Comparison of ENCODE assay signal across 8 mouse cellular contexts in the genomic region with DNA sequence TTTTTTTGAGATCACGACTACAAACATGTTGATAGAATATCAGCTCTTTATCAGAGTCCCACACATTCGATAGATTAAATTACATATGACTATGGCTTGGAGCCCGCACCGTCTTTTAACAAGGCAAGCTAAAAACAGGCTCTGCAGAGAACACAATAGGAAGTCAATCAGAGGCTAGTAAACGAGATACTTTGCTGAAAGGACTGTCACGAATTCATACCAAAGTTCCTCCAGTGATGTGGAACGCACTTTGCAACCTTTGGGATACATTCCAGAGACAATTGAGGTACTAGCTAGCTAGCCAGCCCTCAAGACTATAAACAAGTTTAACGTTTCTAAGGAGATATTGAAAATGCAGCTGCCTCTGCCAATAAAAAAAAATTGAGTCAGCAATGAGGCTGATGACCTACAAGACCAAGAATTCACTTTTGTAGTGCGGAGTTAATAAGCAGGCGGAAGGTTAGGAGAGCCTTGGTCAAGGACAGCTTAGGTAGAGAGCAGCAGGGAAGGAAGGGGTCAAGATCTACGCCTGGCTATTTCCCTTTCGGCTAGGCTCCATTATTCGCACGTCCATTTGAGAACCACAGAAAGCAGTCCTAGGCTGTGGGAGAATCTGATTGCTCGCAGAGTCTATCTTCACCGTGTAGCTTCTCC. TPM values are rescaled to one million over a fixed set of nuclear protein-coding genes. Genes with fewer than 3 reads are reported as not detected.
DNase-seq lines count a peak whose midpoint lies in the region; ATAC-seq lines count a peak whose summit lies in the region.

No protein-coding gene starts in this region.

- DNase-seq in adrenal gland, postnatal 25 days: peak; percentile 10
- no peak for DNase-seq in adrenal gland, postnatal 10 days
- peak; percentile 14 to 31 for DNase-seq in right cerebral cortex, adult 2 months (ENCODE audit: low spot score in 2 of 2)
- no peak for DNase-seq in right cerebral cortex, postnatal 4 days
- peak; percentile 31 for DNase-seq in forebrain, embryonic 10.5 days (ENCODE audit: extremely low spot score, low spot score)
- peak; percentile 88 for DNase-seq in kidney, adult 9 months
- DNase-seq in midbrain, embryonic 14.5 days: peak; percentile 53

- peak overlapping the region; percentile 83 for H3K4me2 ChIP-seq in midbrain, embryonic 14.5 days (ENCODE audit: low read length)

- peak overlapping the region; percentile 97 for H3K27ac ChIP-seq in forebrain, embryonic 10.5 days
- H3K27ac ChIP-seq in midbrain, embryonic 14.5 days (replicated peaks; ENCODE audit: low read depth, low read length): peak overlapping the region; percentile 99

- WGBS in forebrain, embryonic 10.5 days: 3% methylated on average over 16 of the region's 16 CpGs
- WGBS in midbrain, embryonic 14.5 days: under 1% methylated on average over 16 of the region's 16 CpGs

- ATAC-seq in midbrain, embryonic 14.5 days (ENCODE audit: low FRiP score, low TSS enrichment): no peak
- no peak for ATAC-seq in granulocyte monocyte progenitor cell, adult 5-6 weeks (replicated peaks; ENCODE audit: poor library complexity, severe bottlenecking)

- peak overlapping the region; percentile 88 for H3K4me3 ChIP-seq in forebrain, embryonic 10.5 days
- peak overlapping the region; percentile 87 for H3K4me3 ChIP-seq in midbrain, embryonic 14.5 days (replicated peaks; ENCODE audit: low read depth, low read length)

- no peaks in the 10 kb centered on the region for H3K9me3 ChIP-seq in forebrain, embryonic 10.5 days
- H3K9me3 ChIP-seq in midbrain, embryonic 14.5 days (ENCODE audit: control insufficient read depth, low read length): no peaks in the 10 kb centered on the region

- no peaks in the 10 kb centered on the region for H3K27me3 ChIP-seq in forebrain, embryonic 10.5 days (ENCODE audit: poor library complexity, severe bottlenecking)
- H3K27me3 ChIP-seq in midbrain, embryonic 14.5 days (ENCODE audit: control insufficient read depth, insufficient read depth, low read length): no peaks in the 10 kb centered on the region

- H3K4me1 ChIP-seq in forebrain, embryonic 10.5 days: peaks cover 42% of the 10 kb centered on the region
- peaks cover 32% of the 10 kb centered on the region for H3K4me1 ChIP-seq in midbrain, embryonic 14.5 days (ENCODE audit: control insufficient read depth, insufficient read depth, low read length)

- peaks cover 1% of the 10 kb centered on the region; the same call in 1 of the 2 replicates for H3K36me3 ChIP-seq in forebrain, embryonic 10.5 days (replicated peaks)
- H3K36me3 ChIP-seq in midbrain, embryonic 14.5 days (ENCODE audit: control insufficient read depth, insufficient read depth, low read length): no peaks in the 10 kb centered on the region

- H3K9ac ChIP-seq in midbrain, embryonic 14.5 days (replicated peaks; ENCODE audit: low read length): peak overlapping the region; percentile 72

RNA-seq across cellular contexts. Expression of a gene that starts 44.7 kb away (rescaled TPM):
- total RNA-seq in adrenal gland, postnatal 25 days (2021): 42.4 and 42.7 TPM in 2 replicates
- total RNA-seq in adrenal gland, postnatal 10 days (2021): 10 to 100 TPM; 41.4 to 47.9 TPM
- 52.3 and 53.9 TPM in 2 replicates for polyA plus RNA-seq in forebrain, embryonic 10.5 days (2016; fragmentation: Nextera tagmentation; extraction: Ambion mirVana)
- 41.3 and 45.2 TPM in 2 replicates for polyA plus RNA-seq in midbrain, embryonic 14.5 days (2014; fragmentation: Nextera tagmentation; extraction: Ambion mirVana)
- total RNA-seq in granulocyte monocyte progenitor cell, adult 5-6 weeks (2014; fragmentation: Nextera tagmentation): 52.0 and 52.2 TPM in 2 replicates
- 95.6 and 99.3 TPM in 2 replicates for total RNA-seq in granulocyte monocyte progenitor cell, adult 5-6 weeks (2017)

Comparison
In these comparisons a context has a peak if more than half of its experiments do, and no peak if none do; other contexts are left out.
1. DNase-seq: peak in adrenal gland, postnatal 25 days (single experiment), right cerebral cortex, adult 2 months (2 of 2), forebrain, embryonic 10.5 days (single experiment), kidney, adult 9 months (single experiment) and midbrain, embryonic 14.5 days (single experiment); none in adrenal gland, postnatal 10 days (single experiment) and right cerebral cortex, postnatal 4 days (single experiment).